Mouse (Mus musculus): ENCODE results near the gene Mok.
"Not testable (repeated sequence)": the region's sequence is repeated elsewhere in the genome, so short reads cannot be mapped to it uniquely, and the experiment has no call there.

The Mok gene

DNA sequence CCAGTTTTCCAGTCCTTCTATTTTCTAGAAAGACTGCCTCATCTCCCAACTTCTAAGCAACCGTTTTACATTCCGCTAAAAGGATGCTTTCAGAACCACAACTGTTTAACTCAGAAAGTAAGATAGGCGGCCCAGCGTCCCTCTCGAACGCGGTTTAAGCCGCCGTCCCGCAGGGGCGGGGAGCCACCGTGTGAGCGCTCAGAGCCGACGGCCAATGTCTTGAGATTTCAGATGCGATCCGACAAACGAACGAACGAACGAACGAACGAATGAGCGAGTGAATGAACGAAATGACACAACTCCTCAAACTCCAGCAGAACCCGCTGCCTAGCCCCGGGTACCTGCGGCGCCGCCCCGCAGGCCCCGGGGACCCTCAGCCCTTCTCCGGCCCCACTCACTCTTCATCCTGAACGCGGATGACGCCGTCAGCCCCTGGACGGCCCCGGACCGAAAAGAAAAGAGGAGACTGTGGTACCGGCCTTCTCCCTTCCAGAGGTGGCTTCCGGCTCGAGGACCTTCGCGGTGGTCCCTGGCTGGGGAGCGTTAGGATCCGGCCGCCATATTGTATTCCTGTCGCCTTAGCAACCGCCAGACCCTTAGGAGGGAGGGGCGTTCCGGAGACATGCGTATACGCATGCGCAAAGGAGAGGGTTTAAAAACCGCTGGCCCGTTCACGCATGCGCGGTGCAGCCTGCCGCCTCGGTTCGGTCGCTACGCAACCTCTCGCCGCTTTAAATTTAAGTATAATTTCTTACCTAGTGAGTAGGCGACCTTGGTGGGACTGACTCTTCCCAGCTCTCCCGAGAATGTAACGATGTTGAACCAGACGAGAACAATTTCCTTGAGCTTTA, at the start of gene Mok:
Gene Mok (minus strand): TSS at position 592 of the 851 bp plus-strand sequence.
- in situ Hi-C loops (cut with MseI, MboI), result loop anchor here in 1 of 2 experiments (10.0 to 25.0 kb wide), 3 partner anchors 106 to 403 kb away; partner anchors contain the start of genes Ppp2r5c and Wdr20

DNA sequence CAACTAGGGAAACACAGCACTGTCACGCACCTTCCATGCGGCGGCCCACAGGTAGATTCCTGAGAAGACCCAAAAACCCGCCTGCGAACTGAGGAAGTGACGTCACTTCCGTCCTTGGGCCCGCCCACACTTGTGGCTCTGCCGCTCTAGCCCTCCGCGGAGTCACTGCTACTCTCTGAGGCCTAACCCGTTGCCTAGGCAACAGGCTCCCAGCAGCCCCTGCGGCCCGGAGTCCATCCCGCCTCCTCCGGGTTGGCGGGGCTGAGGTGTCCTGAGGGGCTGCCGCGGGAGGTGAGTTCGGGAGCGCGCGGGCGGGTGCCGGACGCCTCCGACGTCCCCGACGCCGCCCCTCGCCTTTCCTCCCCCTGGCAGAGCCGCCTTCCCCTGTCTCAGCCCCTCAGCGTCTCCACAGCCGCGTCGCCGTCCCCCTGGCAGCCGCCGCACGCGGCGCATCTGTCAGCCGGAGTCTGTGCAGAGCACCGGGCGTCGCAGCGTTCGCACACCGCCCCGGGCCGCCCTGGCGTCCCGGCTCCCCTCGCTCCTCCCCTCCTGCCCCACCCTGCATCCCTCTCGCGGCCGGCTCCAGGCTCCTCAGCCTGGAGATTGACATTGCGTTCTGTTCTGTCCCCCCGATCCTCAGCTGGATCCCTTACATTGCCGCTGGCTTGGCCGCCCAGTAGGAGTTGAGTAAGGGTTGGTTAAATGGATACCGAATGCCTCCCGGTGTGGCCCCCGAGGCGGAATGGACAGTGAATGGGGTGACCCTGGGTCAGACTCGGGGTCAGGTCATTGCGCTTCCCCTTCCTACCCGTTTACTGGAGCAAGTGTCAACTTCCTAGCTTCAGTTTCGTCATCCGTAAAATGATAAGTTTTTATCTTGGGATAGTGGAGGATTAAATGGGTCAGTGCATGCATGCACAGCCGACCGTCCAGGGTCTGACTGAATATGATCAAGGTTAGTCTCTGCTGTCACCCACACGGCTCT, 48.6 kb upstream of the Mok start, which contains the start of the genes Cinp and Tecpr2:
Gene Cinp (minus strand): TSS at position 110 of the 985 bp plus-strand sequence.
Gene Tecpr2 (plus strand): TSS at position 229 of the 985 bp plus-strand sequence.
- in situ Hi-C loops (cut with MseI, MboI), result no loop called here

- in situ Hi-C loops (cut with MseI, MboI), result no loop called here
These were observed 47.9 kb upstream of the Mok start for GRCm38 (mm10) chr12:110888606-110889005.

- in situ Hi-C loops (cut with MseI, MboI), result no loop called here
These were observed 47.4 kb upstream of the Mok start for GRCm38 (mm10) chr12:110888106-110888505.

GRCm38 (mm10) chr12:110885251-110885650, 44.5 kb upstream of the Mok start:
- in situ Hi-C loops (cut with MseI, MboI), result no loop called here

GRCm38 (mm10) chr12:110882291-110882690, 41.6 kb upstream of the Mok start:
- in situ Hi-C loops (cut with MseI, MboI), result no loop called here

GRCm38 (mm10) chr12:110875351-110875750, 34.6 kb upstream of the Mok start:
- in situ Hi-C loops (cut with MseI, MboI), result no loop called here

DNA sequence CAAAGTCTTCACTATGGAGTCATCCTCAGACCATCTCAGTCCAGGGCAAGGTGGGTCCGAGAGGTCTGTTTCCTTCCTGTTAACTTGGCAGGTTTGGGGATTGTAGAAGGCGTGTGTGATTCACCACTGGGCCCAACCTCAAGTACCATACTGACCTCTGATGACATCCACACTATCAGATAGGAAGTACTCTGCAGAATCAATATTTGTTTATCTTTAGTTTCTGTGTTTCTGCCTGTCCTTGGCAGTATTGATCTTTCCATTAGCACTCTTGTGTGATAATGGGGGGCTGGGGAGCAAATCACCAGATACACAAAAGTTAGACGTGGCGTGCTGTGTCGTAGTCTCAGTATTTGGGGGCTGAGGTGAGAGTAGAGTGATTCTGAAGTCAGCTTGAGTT, 30.5 kb upstream of the Mok start:
- in situ Hi-C loops (cut with MseI, MboI), result no loop called here

GRCm38 (mm10) chr12:110870107-110870506, 29.4 kb upstream of the Mok start:
- in situ Hi-C loops (cut with MseI, MboI), result no loop called here

GRCm38 (mm10) chr12:110865989-110866388, 25.2 kb upstream of the Mok start:
- in situ Hi-C loops (cut with MseI, MboI), result no loop called here

DNA sequence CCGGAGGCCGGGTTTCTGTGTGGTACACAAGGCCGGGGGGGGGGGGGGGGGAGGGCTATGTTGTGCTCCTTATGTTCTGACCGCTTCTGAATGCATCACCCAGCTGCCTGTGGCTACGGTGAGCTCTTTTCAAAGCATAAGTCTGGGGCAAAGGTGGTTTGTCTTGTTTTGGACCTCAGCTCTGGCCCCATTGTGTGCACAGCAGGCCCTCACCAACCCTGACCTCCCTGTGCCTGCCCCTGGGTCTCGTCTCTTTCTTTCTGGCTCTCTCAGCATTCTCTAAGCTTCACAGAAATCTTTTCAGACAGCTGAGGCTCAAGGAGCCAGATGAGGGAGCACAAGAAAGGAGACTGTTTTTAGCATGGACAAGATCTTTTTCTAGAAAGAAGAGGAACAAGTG, 24.8 kb upstream of the Mok start:
- in situ Hi-C loops (cut with MseI, MboI), result no loop called here

- in situ Hi-C loops (cut with MseI, MboI), result no loop called here
These were observed 23.3 kb upstream of the Mok start for GRCm38 (mm10) chr12:110864008-110864407.

GRCm38 (mm10) chr12:110861256-110861655, 20.5 kb upstream of the Mok start:
- in situ Hi-C loops (cut with MseI, MboI), result no loop called here

DNA sequence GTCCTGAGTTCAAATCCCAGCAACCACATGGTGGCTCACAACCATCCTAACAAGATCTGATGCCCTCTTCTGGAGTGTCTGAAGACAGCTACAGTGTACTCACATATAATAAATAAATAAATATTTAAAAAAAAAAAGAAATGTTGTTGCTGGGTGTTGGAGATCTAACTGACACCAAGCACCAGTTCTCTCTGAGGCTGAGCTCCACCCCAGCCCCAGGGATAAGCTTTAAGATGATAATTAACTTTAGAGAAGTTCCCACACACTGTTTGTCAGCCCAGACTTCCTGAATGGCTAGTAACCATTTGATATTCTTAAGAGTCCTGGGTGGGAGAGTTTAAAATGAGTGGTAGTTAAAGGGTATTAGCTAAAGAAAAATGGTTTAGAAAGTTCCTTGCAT, 19.6 kb upstream of the Mok start:
- in situ Hi-C loops (cut with MseI, MboI), result no loop called here

DNA sequence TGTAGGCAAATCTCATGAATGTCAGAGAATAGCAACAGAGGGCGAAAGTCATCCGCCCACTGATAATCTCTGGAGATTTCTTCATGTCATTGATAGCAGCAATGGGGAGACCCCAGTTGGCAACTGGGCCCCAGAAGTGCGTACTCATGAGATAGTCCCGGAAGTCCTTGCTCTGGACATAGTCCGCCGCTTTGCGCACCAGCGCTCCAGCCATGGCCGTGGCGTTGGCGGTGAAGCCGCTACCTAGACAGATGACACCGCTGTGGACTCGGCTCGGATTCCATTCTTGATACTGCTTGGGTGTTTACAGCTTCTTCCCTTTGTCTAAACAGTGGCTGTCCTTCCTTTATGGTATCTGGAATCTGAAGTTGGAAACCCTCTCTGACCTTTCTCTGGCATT, 17.9 kb upstream of the Mok start:
- in situ Hi-C loops (cut with MseI, MboI), result not testable (repeated sequence)

DNA sequence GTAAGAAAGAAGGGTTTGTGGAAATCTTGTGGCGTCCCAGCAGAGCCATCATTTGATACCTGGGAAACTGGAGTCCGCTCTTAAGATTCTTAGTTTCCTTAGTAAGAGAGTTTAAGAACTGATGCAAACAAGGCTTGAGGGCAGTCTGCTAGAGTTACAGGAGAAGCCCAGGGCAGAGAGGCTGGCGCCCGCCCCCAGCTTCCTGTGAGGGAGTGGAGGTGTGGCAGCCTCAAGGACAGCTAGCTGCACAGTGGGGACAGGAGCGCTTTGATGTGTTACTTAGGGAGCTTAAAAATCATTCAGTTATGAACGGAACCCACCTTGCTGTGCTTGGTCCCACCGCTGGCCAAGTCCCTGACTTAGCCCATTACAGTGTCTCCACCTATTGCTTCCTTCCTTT, 16.5 kb upstream of the Mok start:
- in situ Hi-C loops (cut with MseI, MboI), result no loop called here

GRCm38 (mm10) chr12:110854786-110855737, 14.3 kb upstream of the Mok start:
- in situ Hi-C loops (cut with MseI, MboI), result no loop called here

GRCm38 (mm10) chr12:110851923-110852322, 11.2 kb upstream of the Mok start:
- in situ Hi-C loops (cut with MseI, MboI), result no loop called here

GRCm38 (mm10) chr12:110851414-110851813, 10.7 kb upstream of the Mok start:
- in situ Hi-C loops (cut with MseI, MboI), result no loop called here

DNA sequence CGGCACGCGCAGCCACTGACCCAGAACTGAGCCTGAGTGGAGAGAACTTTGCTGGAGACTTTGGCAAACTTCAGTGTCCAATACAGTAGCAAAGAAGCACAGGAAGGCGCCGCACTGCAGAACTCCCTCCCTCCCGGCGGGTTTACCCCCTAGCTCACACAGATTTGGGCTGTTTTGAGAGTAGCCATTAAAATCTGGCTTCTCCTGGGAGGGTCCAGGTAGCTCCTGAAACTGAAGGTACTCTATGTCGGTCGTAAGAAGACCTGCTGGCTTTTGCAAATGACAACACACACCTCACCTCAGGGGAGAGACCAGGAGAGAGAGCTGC, 10.2 kb upstream of the Mok start:
- in situ Hi-C loops (cut with MseI, MboI), result no loop called here
